Mouse (Mus musculus): ENCODE measurements at regions not wholly inside any gene's neighbourhood (a gene's known extent, or its start where the extent isn't known, plus 50 kb on each side); places are given as distances from the start of the nearest gene placed in this dataset.

- no peak overlapping the region for H3K27ac ChIP-seq (ENCODE audit: insufficient read depth, low read length)
- no peak overlapping the region for H3K4me3 ChIP-seq (ENCODE audit: insufficient read depth, low read length)
- no peak for TF ChIP-seq POLR2A (IDR thresholded peaks at IDR 0.05; ENCODE audit: extremely low read depth, insufficient read depth, low read length)
- no peaks in the 10 kb centered on the region; the same call in 1 of the 2 replicates for H3K4me1 ChIP-seq (ENCODE audit: control insufficient read depth, insufficient read depth, low read length)
These were observed 269.8 kb upstream of the Zwint start for GRCm38 (mm10) chr10:72384826-72385225.

- TF ChIP-seq POLR2A (IDR thresholded peaks at IDR 0.05; ENCODE audit: extremely low read depth, insufficient read depth, low read length) (no peak), CTCF (IDR thresholded peaks at IDR 0.05; ENCODE audit: extremely low read depth, insufficient read depth, low read length) (peak; percentile 49; the same call in 1 of the 2 replicates)
- H3K4me1 ChIP-seq (ENCODE audit: control insufficient read depth, insufficient read depth, low read length): no peaks in the 10 kb centered on the region
- H3K27ac ChIP-seq (ENCODE audit: insufficient read depth, low read length): no peak overlapping the region
- no peak overlapping the region for H3K4me3 ChIP-seq (ENCODE audit: insufficient read depth, low read length)
These were observed 263.2 kb upstream of the Zwint start for GRCm38 (mm10) chr10:72391397-72391796.

GRCm38 (mm10) chr10:72393279-72394041 lies 261.2 kb upstream of the Zwint start:
- TF ChIP-seq CTCF (IDR thresholded peaks at IDR 0.05; ENCODE audit: extremely low read depth, insufficient read depth, low read length) (no peak), POLR2A (IDR thresholded peaks at IDR 0.05; ENCODE audit: extremely low read depth, insufficient read depth, low read length) (no peak)
- H3K27ac ChIP-seq (ENCODE audit: insufficient read depth, low read length): no peak overlapping the region
- no peak overlapping the region for H3K4me3 ChIP-seq (ENCODE audit: insufficient read depth, low read length)
- no peaks in the 10 kb centered on the region for H3K4me1 ChIP-seq (ENCODE audit: control insufficient read depth, insufficient read depth, low read length)

- no peak for TF ChIP-seq POLR2A (IDR thresholded peaks at IDR 0.05; ENCODE audit: extremely low read depth, insufficient read depth, low read length)
- no peak for TF ChIP-seq CTCF (IDR thresholded peaks at IDR 0.05; ENCODE audit: extremely low read depth, insufficient read depth, low read length)
- Histone ChIP-seq H3K4me1 (ENCODE audit: control insufficient read depth, insufficient read depth, low read length) (no peaks in the 10 kb centered on the region), H3K4me3 (ENCODE audit: insufficient read depth, low read length) (no peak overlapping the region), H3K27ac (ENCODE audit: insufficient read depth, low read length) (no peak overlapping the region)
These were observed 260.3 kb upstream of the Zwint start for GRCm38 (mm10) chr10:72394367-72394766.

- H3K4me1 ChIP-seq (ENCODE audit: control insufficient read depth, insufficient read depth, low read length): no peaks in the 10 kb centered on the region
- no peak overlapping the region for H3K4me3 ChIP-seq (ENCODE audit: insufficient read depth, low read length)
- no peak overlapping the region for H3K27ac ChIP-seq (ENCODE audit: insufficient read depth, low read length)
- TF ChIP-seq POLR2A (IDR thresholded peaks at IDR 0.05; ENCODE audit: extremely low read depth, insufficient read depth, low read length): no peak
- TF ChIP-seq CTCF (IDR thresholded peaks at IDR 0.05; ENCODE audit: extremely low read depth, insufficient read depth, low read length): no peak
These were observed 251.4 kb upstream of the Zwint start for GRCm38 (mm10) chr10:72403290-72403689.

DNA sequence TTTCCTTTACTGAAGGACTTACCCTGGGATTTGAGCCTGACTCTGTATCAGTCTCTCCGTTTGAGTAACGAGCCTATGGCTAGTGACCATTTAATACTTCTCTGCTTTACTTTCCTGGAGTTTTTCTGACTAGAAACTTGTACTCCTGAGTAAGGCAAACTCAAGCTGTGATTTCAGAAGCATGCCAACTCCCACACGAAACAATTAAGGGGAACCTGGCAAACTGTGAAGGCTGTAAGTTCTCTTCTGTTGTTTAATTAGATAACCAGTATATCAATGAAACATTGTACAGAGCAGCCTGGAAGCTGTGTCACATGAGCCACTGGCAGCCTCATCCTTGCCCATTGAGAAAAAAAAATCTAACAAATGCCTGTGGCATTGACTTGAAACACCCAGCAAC lies 244.3 kb upstream of the Zwint start:
- no peaks in the 10 kb centered on the region for H3K4me1 ChIP-seq (ENCODE audit: control insufficient read depth, insufficient read depth, low read length)
- no peak overlapping the region for H3K4me3 ChIP-seq (ENCODE audit: insufficient read depth, low read length)
- no peak for TF ChIP-seq CTCF (IDR thresholded peaks at IDR 0.05; ENCODE audit: extremely low read depth, insufficient read depth, low read length)
- no peak for TF ChIP-seq POLR2A (IDR thresholded peaks at IDR 0.05; ENCODE audit: extremely low read depth, insufficient read depth, low read length)
- no peak overlapping the region for H3K27ac ChIP-seq (ENCODE audit: insufficient read depth, low read length)

DNA sequence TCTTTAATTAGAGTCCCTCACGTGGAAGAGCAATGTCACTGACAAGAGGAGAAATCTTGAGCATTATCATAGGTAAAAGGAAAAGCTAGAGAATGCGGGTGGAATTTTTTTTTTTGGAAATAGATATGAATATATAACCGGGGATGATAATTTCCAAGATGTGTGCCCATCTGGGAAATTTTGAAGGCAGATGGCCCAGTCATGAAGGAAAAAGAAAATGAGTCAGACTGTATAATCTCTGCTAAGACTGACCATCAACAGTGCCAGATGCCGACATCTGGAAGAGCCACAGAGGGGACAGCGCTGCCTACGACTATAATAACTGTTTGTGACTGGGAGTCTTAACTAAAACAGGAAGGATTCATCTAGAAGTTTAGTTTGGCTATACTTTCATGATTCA lies 243.0 kb upstream of the Zwint start:
- Histone ChIP-seq H3K27ac (ENCODE audit: insufficient read depth, low read length) (no peak overlapping the region), H3K4me3 (ENCODE audit: insufficient read depth, low read length) (no peak overlapping the region), H3K4me1 (ENCODE audit: control insufficient read depth, insufficient read depth, low read length) (no peaks in the 10 kb centered on the region)
- TF ChIP-seq CTCF (IDR thresholded peaks at IDR 0.05; ENCODE audit: extremely low read depth, insufficient read depth, low read length) (no peak), POLR2A (IDR thresholded peaks at IDR 0.05; ENCODE audit: extremely low read depth, insufficient read depth, low read length) (no peak)

- H3K27ac ChIP-seq (ENCODE audit: insufficient read depth, low read length): no peak overlapping the region
- TF ChIP-seq POLR2A (IDR thresholded peaks at IDR 0.05; ENCODE audit: extremely low read depth, insufficient read depth, low read length) (no peak), CTCF (IDR thresholded peaks at IDR 0.05; ENCODE audit: extremely low read depth, insufficient read depth, low read length) (no peak)
- no peaks in the 10 kb centered on the region for H3K4me1 ChIP-seq (ENCODE audit: control insufficient read depth, insufficient read depth, low read length)
- H3K4me3 ChIP-seq (ENCODE audit: insufficient read depth, low read length): no peak overlapping the region
These were observed 200.0 kb upstream of the Zwint start for GRCm38 (mm10) chr10:72454629-72455028.

DNA sequence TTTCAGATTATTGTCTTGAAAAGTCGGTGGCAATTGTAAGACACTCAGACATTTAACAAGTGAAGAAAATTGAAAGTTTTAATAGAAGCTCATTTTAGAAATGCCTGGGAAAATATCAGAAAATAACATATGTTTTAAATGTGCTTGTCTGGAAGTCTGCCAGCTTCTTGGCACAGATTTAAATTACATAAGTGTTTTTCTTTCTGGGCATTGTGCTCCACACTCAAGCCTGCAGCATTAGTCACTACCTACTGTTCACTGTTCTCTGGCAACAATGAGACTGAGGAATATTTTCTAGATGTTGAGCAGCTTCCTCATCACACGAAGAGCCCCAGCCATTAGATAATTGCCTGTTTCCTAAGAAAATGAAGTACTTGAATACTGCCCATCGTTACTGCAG lies 170.3 kb upstream of the Zwint start:
- H3K27ac ChIP-seq (ENCODE audit: insufficient read depth, low read length): 0 out of 2 replicates have a peak overlapping the region, but pooled peaks have one; percentile 18
- peaks cover 3% of the 10 kb centered on the region; the same call in 1 of the 2 replicates for H3K4me1 ChIP-seq (ENCODE audit: control insufficient read depth, insufficient read depth, low read length)
- H3K4me3 ChIP-seq (ENCODE audit: insufficient read depth, low read length): no peak overlapping the region
- TF ChIP-seq POLR2A (IDR thresholded peaks at IDR 0.05; ENCODE audit: extremely low read depth, insufficient read depth, low read length) (no peak), CTCF (IDR thresholded peaks at IDR 0.05; ENCODE audit: extremely low read depth, insufficient read depth, low read length) (no peak)

DNA sequence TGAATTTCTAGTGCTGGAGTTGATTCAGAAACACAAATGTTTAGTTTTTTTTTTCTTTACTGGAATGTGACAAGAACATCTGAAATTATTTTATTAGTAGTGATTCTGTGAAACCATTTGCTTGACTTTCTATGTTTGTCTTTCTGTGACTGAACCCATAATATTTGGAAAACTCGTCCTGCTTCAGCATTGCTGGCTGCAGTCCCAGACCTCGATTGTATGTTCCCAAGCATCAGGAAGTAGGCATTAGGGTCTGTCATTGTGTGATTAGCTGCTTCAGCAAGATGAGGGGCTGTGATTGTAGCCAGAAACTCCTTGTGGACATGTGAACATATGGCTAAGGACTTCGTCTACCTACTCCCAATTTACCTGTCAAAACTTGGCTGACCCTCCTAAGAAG lies 122.2 kb upstream of the Zwint start:
- no peak overlapping the region for H3K27ac ChIP-seq (ENCODE audit: insufficient read depth, low read length)
- no peaks in the 10 kb centered on the region for H3K4me1 ChIP-seq (ENCODE audit: control insufficient read depth, insufficient read depth, low read length)
- TF ChIP-seq CTCF (IDR thresholded peaks at IDR 0.05; ENCODE audit: extremely low read depth, insufficient read depth, low read length) (no peak), POLR2A (IDR thresholded peaks at IDR 0.05; ENCODE audit: extremely low read depth, insufficient read depth, low read length) (no peak)
- H3K4me3 ChIP-seq (ENCODE audit: insufficient read depth, low read length): no peak overlapping the region
